Mouse (Mus musculus) brain, adult 2 months (tissue): ENCODE data around the gene Gm9821.

Experiments
- DNase-seq: peaks from one replicate; pipeline ENCODE4 v3.0.0; 2011; ENCODE audit warnings: low read depth, low spot score

Gene Gm9821

GRCm38 (mm10) chr2:91948792-91949241 lies 3.3 kb downstream of the Gm9821 start:
- DNase-seq = no peak

- DNase-seq = peak; percentile 78
Measured at GRCm38 (mm10) chr2:91949411-91950274, 4.1 kb downstream of the Gm9821 start.

GRCm38 (mm10) chr2:91950275-91951085 lies 5.0 kb downstream of the Gm9821 start:
- DNase-seq = peak; percentile 97

- peak; percentile 70 for DNase-seq
Measured at GRCm38 (mm10) chr2:91953825-91954224, 8.3 kb downstream of the Gm9821 start.

GRCm38 (mm10) chr2:91955121-91955591 lies 9.7 kb downstream of the Gm9821 start:
- peak; percentile 79 for DNase-seq

- no peak for DNase-seq
Measured at GRCm38 (mm10) chr2:91955875-91956274, 10.4 kb downstream of the Gm9821 start.

GRCm38 (mm10) chr2:91957096-91957495 lies 11.6 kb downstream of the Gm9821 start:
- DNase-seq = peak; percentile 95

GRCm38 (mm10) chr2:91958049-91958448 lies 12.5 kb downstream of the Gm9821 start:
- DNase-seq = no peak

- peak; percentile 71 for DNase-seq
Measured at GRCm38 (mm10) chr2:91958701-91959457, 13.4 kb downstream of the Gm9821 start.

- peak; percentile 90 for DNase-seq
Measured at GRCm38 (mm10) chr2:91959544-91960410, 14.3 kb downstream of the Gm9821 start.

- DNase-seq = no peak
Measured at GRCm38 (mm10) chr2:91960459-91960858, 15.0 kb downstream of the Gm9821 start.

- DNase-seq = no peak
Measured at GRCm38 (mm10) chr2:91961901-91962761, 16.6 kb downstream of the Gm9821 start.

- no peak for DNase-seq
Measured at GRCm38 (mm10) chr2:91962864-91963401, 17.4 kb downstream of the Gm9821 start.

GRCm38 (mm10) chr2:91963443-91963932 lies 18.0 kb downstream of the Gm9821 start:
- peak; percentile 96 for DNase-seq

- DNase-seq = no peak
Measured at GRCm38 (mm10) chr2:91964610-91965204, 19.2 kb downstream of the Gm9821 start.

GRCm38 (mm10) chr2:91965417-91965816 lies 19.9 kb downstream of the Gm9821 start:
- no peak for DNase-seq

- no peak for DNase-seq
Measured at GRCm38 (mm10) chr2:91966367-91966766, 20.9 kb downstream of the Gm9821 start.

- DNase-seq = no peak
Measured at GRCm38 (mm10) chr2:91967962-91968361, 22.5 kb downstream of the Gm9821 start.
